Mouse (Mus musculus) forebrain, embryonic 12.5 days (tissue): ENCODE data around the gene Ostm1. TPM values are rescaled to one million over a fixed set of nuclear protein-coding genes. Genes with fewer than 3 reads are reported as not detected.

Experiments used
- ATAC-seq: fragments of 200-750 bp; cut with Nextera tagmentation; 2 replicates; pipeline ENCODE4 v1.8.0; 2017; ENCODE audit warnings: moderate TSS enrichment; ENCODE audit not compliant: low FRiP score
- H3K27ac ChIP-seq: fragments of 300-500 bp; sonication (generic); 2 replicates; pipeline ENCODE4 v1.5.1; 2016; ENCODE audit warnings: mild to moderate bottlenecking
- H3K27me3 ChIP-seq: fragments of 300-500 bp; sonication (generic); 2 replicates; pipeline ENCODE4 v1.6.1; 2016; ENCODE audit warnings: mild to moderate bottlenecking
- H3K36me3 ChIP-seq: fragments of 300-500 bp; sonication (generic); replicated peaks from 2 replicates; pipeline ENCODE4 v1.6.1; 2016; ENCODE audit warnings: mild to moderate bottlenecking
- H3K4me1 ChIP-seq: fragments of 300-500 bp; sonication (generic); 2 replicates; pipeline ENCODE4 v1.6.1; 2016
- H3K4me2 ChIP-seq: fragments of 300-500 bp; sonication (generic); 2 replicates; pipeline ENCODE4 v1.6.1; 2016; ENCODE audit warnings: mild to moderate bottlenecking, moderate library complexity
- H3K4me3 ChIP-seq: fragments of 300-500 bp; sonication (generic); replicated peaks from 2 replicates; pipeline ENCODE4 v1.5.1; 2016; ENCODE audit warnings: mild to moderate bottlenecking
- H3K9ac ChIP-seq: fragments of 300-500 bp; sonication (generic); 2 replicates; pipeline ENCODE4 v1.6.1; 2016; ENCODE audit warnings: mild to moderate bottlenecking
- H3K9me3 ChIP-seq: fragments of 300-500 bp; sonication (generic); 2 replicates; pipeline ENCODE4 v1.6.1; 2016
- WGBS: fragments of 180-500 bp; shearing (Covaris S2); methylation state at CpG from one replicate; pipeline ENCODE4 v1.1.7; 2016; 5-methylcytosine and 5-hydroxymethylcytosine counted together
- polyA plus RNA-seq: library from polyadenylated mRNA; unstranded; fragments of >200 nt; fragmentation: Nextera tagmentation; extraction: Ambion mirVana; gene quantifications from 2 replicates; pipeline ENCODE4 v1.2.1, GENCODE M21; 2016

Ostm1 gene
- polyA plus RNA-seq, 1 experiment from 2014 or later, result 65.4 TPM

DNA sequence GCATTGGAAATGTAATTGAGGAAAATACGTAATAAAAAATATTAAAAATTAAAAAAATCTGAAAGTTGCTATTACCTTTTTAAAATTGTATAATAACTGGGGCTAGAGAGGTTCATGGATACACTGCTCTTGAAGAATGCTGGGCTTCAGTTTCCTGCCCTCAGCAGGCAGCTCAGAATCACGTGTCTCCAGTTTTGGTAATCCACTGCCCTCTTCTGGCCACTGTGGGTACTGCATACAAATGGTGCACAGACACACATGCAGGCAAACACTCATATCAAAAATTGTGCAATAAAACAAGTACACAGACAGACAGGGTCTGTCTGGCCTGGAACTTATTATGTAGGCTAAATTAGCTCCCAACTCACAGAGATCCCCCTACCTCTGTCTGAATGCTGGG lies 21.3 kb downstream of the Ostm1 start:
- no peak overlapping the region for H3K9ac ChIP-seq
- peaks cover 3% of the 10 kb centered on the region; the same call in 1 of the 2 replicates for H3K27me3 ChIP-seq
- H3K4me1 ChIP-seq, result 0 out of 2 replicates have a peak, but pooled peaks cover 3% of the 10 kb centered on the region
- H3K9me3 ChIP-seq, result peaks cover 17% of the 10 kb centered on the region
- no peak overlapping the region for H3K4me2 ChIP-seq
- no peak overlapping the region for H3K4me3 ChIP-seq
- no peaks in the 10 kb centered on the region; the same call in 1 of the 2 replicates for H3K36me3 ChIP-seq
- 77% methylated on average over 2 of the region's 2 CpGs for WGBS
- ATAC-seq, result no peak
- H3K27ac ChIP-seq, result no peak overlapping the region

GRCm38 (mm10) chr10:42606757-42607156 lies 23.1 kb downstream of the Ostm1 start:
- Histone ChIP-seq H3K9ac (no peak overlapping the region), H3K36me3 (no peaks in the 10 kb centered on the region; the same call in 1 of the 2 replicates), H3K9me3 (peaks cover 17% of the 10 kb centered on the region), H3K27ac (no peak overlapping the region), H3K4me1 (peaks cover 3% of the 10 kb centered on the region; the same call in 1 of the 2 replicates), H3K4me3 (no peak overlapping the region), H3K4me2 (no peak overlapping the region), H3K27me3 (peaks cover 12% of the 10 kb centered on the region; the same call in 1 of the 2 replicates)
- ATAC-seq, result no peak
- 70% methylated on average over 4 of the region's 4 CpGs for WGBS

GRCm38 (mm10) chr10:42613075-42613474 lies 29.5 kb downstream of the Ostm1 start:
- no peak overlapping the region; the same call in 1 of the 2 replicates for H3K4me3 ChIP-seq

DNA sequence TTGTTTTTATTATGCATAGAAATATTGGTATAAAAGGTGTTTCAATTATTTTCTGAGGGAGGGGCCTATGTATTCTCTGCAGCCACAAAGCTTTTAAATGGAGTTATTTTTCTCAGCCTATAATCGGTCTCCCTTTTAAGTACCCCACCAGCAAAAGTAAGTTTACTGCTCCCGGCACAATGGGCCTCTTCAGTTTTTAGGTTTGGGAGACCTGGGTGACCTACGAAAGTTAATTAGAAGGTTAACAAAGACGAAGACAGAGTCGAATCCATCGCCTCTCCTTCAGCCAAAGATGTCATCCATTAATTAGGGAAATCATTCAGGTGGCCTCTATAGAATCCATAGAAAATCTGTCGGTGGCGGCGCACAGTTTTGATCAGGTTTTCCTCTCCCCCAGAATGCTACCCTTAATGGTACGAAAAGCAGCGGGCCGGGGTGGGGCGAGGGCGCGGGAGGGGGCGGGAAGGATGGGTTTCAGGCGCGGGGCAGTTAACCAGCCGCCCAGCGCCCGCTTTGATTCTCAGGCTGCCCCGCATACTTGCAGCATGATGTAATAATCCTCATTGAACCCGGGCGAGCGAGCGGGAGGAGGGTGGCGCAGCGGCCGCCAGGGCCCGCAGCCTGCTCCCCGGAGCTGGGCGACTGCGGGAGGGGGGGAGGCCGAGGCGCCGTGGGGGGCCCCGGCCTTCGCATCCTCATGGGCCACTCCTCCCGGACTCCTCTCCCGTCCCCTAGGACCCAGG lies 30.2 kb downstream of the Ostm1 start:
- under 1% methylated on average over 28 of the region's 40 CpGs for WGBS
- Histone ChIP-seq H3K9me3 (no peaks in the 10 kb centered on the region), H3K9ac (peak overlapping the region; percentile 51), H3K4me2 (peak overlapping the region; percentile 65), H3K27ac (peak overlapping the region; percentile 79; the same call in 1 of the 2 replicates), H3K27me3 (peaks cover 26% of the 10 kb centered on the region), H3K4me1 (peaks cover 35% of the 10 kb centered on the region), H3K36me3 (no peaks in the 10 kb centered on the region), H3K4me3 (peak overlapping the region; percentile 40)
- peak; percentile 90 for ATAC-seq

More at GRCm38 (mm10) chr10:42613075-42613474, 29.5 kb downstream of the Ostm1 start:
- WGBS, result 6% methylated on average over 12 of the region's 12 CpGs
- Histone ChIP-seq H3K4me1 (peaks cover 28% of the 10 kb centered on the region), H3K27me3 (peaks cover 26% of the 10 kb centered on the region), H3K9me3 (no peaks in the 10 kb centered on the region), H3K4me2 (peak overlapping the region; percentile 65), H3K27ac (peak overlapping the region; percentile 79), H3K36me3 (no peaks in the 10 kb centered on the region), H3K9ac (0 out of 2 replicates have a peak overlapping the region, but pooled peaks have one; percentile 36)
- no peak for ATAC-seq

- Histone ChIP-seq H3K4me1 (peaks cover 41% of the 10 kb centered on the region), H3K4me3 (no peak overlapping the region), H3K27ac (no peak overlapping the region), H3K27me3 (peaks cover 24% of the 10 kb centered on the region), H3K9me3 (no peaks in the 10 kb centered on the region), H3K36me3 (no peaks in the 10 kb centered on the region), H3K9ac (no peak overlapping the region), H3K4me2 (peak overlapping the region; percentile 65; the same call in 1 of the 2 replicates)
- ATAC-seq, result no peak
- 15% methylated on average over 9 of the region's 9 CpGs for WGBS
These were observed 31.1 kb downstream of the Ostm1 start for GRCm38 (mm10) chr10:42614766-42615165.

DNA sequence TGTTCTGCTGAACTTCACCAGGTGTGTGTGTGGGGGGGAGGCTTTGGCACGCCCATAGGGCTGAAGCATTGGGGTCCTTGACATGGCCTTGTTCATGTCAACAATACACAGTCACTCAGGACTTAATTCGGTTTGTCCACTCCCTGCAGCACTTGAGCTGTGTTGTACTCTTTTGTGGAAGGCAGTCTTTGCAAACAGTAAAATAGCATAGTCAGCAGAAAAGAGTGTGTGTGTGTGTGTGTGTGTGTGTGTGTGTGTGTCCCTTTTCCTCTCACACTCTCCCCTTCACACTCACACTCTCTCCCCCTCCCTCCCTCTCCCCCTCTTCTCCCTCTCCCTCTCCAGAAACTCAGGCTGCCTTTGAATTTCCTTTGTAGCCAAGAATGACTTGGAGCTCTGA lies 34.7 kb downstream of the Ostm1 start:
- Histone ChIP-seq H3K9ac (no peak overlapping the region), H3K4me1 (peaks cover 36% of the 10 kb centered on the region), H3K4me2 (no peak overlapping the region), H3K36me3 (no peaks in the 10 kb centered on the region), H3K27me3 (peaks cover 19% of the 10 kb centered on the region), H3K4me3 (no peak overlapping the region), H3K27ac (peak overlapping the region; percentile 70; the same call in 1 of the 2 replicates), H3K9me3 (no peaks in the 10 kb centered on the region)
- ATAC-seq, result no peak
- 24% methylated on average over 2 of the region's 2 CpGs for WGBS

DNA sequence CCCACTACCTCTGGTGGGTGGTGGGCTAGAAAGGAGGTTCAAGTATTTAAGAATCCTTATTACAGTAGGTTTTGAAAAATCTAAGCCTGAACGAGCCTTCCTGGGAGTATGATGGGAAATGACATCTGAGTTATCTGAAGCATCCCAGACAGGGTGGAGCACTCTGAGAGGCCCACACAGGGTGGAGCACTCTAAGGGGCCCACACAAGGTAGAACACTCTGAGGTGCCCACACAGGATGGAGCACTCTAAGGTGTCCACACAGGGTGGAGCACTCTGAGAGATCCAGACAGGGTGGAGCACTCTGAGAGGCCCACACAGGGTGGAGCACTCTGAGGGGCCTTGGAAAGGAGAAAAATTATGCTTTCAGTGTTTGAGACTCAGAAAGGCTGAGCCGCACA lies 42.3 kb downstream of the Ostm1 start:
- Histone ChIP-seq H3K4me3 (no peak overlapping the region), H3K4me2 (no peak overlapping the region), H3K36me3 (no peaks in the 10 kb centered on the region), H3K27ac (no peak overlapping the region), H3K9me3 (no peaks in the 10 kb centered on the region), H3K4me1 (peaks cover 24% of the 10 kb centered on the region), H3K9ac (no peak overlapping the region), H3K27me3 (peaks cover 35% of the 10 kb centered on the region)
- 89% methylated on average over 2 of the region's 2 CpGs for WGBS
- ATAC-seq, result no peak

GRCm38 (mm10) chr10:42630596-42631355 lies 47.2 kb downstream of the Ostm1 start:
- no peaks in the 10 kb centered on the region for H3K9me3 ChIP-seq
- H3K4me3 ChIP-seq, result peak overlapping the region; percentile 11; the same call in 1 of the 2 replicates
- H3K9ac ChIP-seq, result 0 out of 2 replicates have a peak overlapping the region, but pooled peaks have one; percentile 59
- peak; percentile 62 for ATAC-seq
- H3K27me3 ChIP-seq, result peaks cover 46% of the 10 kb centered on the region
- under 1% methylated on average over 19 of the region's 19 CpGs for WGBS
- H3K36me3 ChIP-seq, result no peaks in the 10 kb centered on the region
- peak overlapping the region; percentile 97 for H3K27ac ChIP-seq
- H3K4me1 ChIP-seq, result peaks cover 73% of the 10 kb centered on the region
- peak overlapping the region; percentile 66 for H3K4me2 ChIP-seq

GRCm38 (mm10) chr10:42631754-42632452 lies 48.3 kb downstream of the Ostm1 start:
- Histone ChIP-seq H3K9me3 (no peaks in the 10 kb centered on the region), H3K4me2 (peak overlapping the region; percentile 66), H3K4me3 (peak overlapping the region; percentile 36), H3K27ac (peak overlapping the region; percentile 97), H3K9ac (peak overlapping the region; percentile 59), H3K27me3 (peaks cover 52% of the 10 kb centered on the region), H3K36me3 (no peaks in the 10 kb centered on the region), H3K4me1 (peaks cover 83% of the 10 kb centered on the region)
- ATAC-seq, result no peak
- WGBS, result under 1% methylated on average over 42 of the region's 42 CpGs

DNA sequence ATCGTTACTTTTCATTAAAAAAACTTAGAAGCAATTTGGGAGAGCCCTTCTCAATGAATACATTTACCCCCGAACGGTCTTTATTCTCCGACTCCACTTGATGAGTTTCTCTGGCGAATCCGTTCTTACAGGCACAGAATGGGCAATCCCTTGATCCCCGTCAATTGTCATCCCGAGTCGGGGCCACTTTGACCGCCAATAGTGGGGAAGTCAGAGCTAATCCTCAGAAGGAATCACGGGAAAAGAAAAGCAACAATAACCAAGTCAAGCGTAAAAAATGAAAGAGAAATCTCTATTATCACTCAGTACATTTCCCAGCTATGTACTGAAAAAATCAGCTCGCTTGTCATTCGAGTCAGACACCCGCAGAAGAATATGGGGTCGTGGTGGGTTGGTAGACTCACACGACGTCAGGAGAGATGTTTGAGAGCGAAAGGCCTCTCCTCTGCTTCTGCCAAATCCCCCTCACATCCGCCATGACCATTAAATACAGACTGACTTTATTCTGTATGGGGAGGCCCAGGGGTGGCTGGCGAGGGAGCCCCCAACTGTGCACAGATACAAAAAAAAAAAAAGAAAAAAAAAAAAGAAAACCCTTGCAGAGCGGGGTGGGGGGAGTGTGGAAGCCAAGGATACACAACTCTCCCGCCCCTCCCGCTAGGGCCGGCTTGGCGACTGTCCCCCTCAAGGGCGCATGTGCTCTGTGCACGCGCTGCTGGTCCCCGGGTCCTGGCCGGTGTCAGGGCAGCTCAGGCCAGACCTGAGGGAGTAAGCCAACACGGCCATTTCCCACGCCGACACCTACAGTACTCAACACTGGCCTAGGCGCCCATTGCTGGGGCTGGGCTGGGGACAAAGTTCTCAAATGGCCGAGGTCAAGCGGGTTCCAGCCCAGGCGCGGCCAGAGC lies 49.1 kb downstream of the Ostm1 start:
- peak overlapping the region; percentile 66 for H3K4me2 ChIP-seq
- peak overlapping the region; percentile 59 for H3K9ac ChIP-seq
- peak; percentile 24 for ATAC-seq
- H3K36me3 ChIP-seq, result no peaks in the 10 kb centered on the region
- peaks cover 50% of the 10 kb centered on the region for H3K27me3 ChIP-seq
- H3K4me1 ChIP-seq, result peaks cover 85% of the 10 kb centered on the region
- under 1% methylated on average over 39 of the region's 39 CpGs for WGBS
- peak overlapping the region; percentile 36 for H3K4me3 ChIP-seq
- H3K9me3 ChIP-seq, result no peaks in the 10 kb centered on the region
- peak overlapping the region; percentile 97 for H3K27ac ChIP-seq
